Mouse (Mus musculus): Measurements from ENCODE around the gene Atp8b2. TPM values are rescaled to one million over a fixed set of nuclear protein-coding genes. Genes with fewer than 3 reads are reported as not detected.
A peak's percentile ranks its signal among the peaks of the same experiment; 100 is the strongest.

The Atp8b2 gene
- total and polyA plus RNA-seq, 3 experiments: 33.2 to 44.4 (median 35.8) TPM

GRCm38 (mm10) chr3:89965972-89966371 is 2.7 kb upstream of the Atp8b2 start:
- in situ Hi-C loops (cut with MboI; ENCODE audit: low pct_ligation_motif_present, low pct_unique_long_range_greater_than_20kb, low sequenced_read_pairs): loop anchor here (10.0 to 25.0 kb wide), 2 partner anchors 109 to 179 kb away; partner anchors contain the start of gene Tpm3
- Histone ChIP-seq H3K9me3 (replicated peaks; ENCODE audit: low read length) (no peaks in the 10 kb centered on the region), H3K27me3 (replicated peaks) (no peaks in the 10 kb centered on the region), H3K27ac (ENCODE audit: insufficient read depth, low read depth) (no peak overlapping the region), H3K36me3 (replicated peaks in 1 of 2; ENCODE audit: control insufficient read depth in 1 of 2, insufficient read depth in 1 of 2, low read length in 1 of 2) (peaks cover 0 to 17% of the 10 kb centered on the region in 2 experiments), H3K4me2 (ENCODE audit: insufficient read depth, low read depth, poor library complexity, severe bottlenecking) (no peak overlapping the region), H3K4me3 (replicated peaks in 1 of 3; ENCODE audit: low read depth in 2 of 3, low read length in 2 of 3, poor library complexity in 1 of 3) (no peak overlapping the region), H3K4me1 (ENCODE audit: control insufficient read depth in 1 of 2, insufficient read depth in 2 of 2) (peaks cover 9 to 41% of the 10 kb centered on the region in 2 experiments; a peak in 3 of 4 replicates), H3K9ac (ENCODE audit: insufficient read depth, low read depth) (no peak overlapping the region), H3K79me2 (replicated peaks; ENCODE audit: control insufficient read depth, extremely low read depth, insufficient read depth, poor library complexity, severe bottlenecking) (peaks cover 21% of the 10 kb centered on the region)
- 0 out of 2 replicates have a peak, but pooled peaks have one; percentile 13 for TF ChIP-seq POLR2A (IDR thresholded peaks at IDR 0.05; ENCODE audit: low read depth, low read length)
- TF ChIP-seq ZNF384 (IDR thresholded peaks at IDR 0.05; ENCODE audit: low read depth, low read length): no peak
- TF ChIP-seq HCFC1 (IDR thresholded peaks at IDR 0.05; ENCODE audit: low read depth, low read length): no peak
- TF ChIP-seq KAT2A (IDR thresholded peaks at IDR 0.05; ENCODE audit: insufficient replicate concordance, low read length): no peak
- no peak for TF ChIP-seq CHD2 (IDR thresholded peaks at IDR 0.05; ENCODE audit: low read length)
- no peak for DNase-seq (ENCODE audit: extremely low read depth)
- dilution Hi-C loops (cut with MboI; ENCODE audit: extremely low pct_ligation_motif_present, extremely low pct_unique_long_range_greater_than_20kb, low sequenced_read_pairs): no loop called here

- in situ Hi-C loops (cut with MboI; ENCODE audit: low pct_ligation_motif_present, low pct_unique_long_range_greater_than_20kb, low sequenced_read_pairs): loop anchor here (10.0 to 25.0 kb wide), 2 partner anchors 109 to 178 kb away; partner anchors contain the start of gene Tpm3
Measured at GRCm38 (mm10) chr3:89965557-89965956, 2.2 kb upstream of the Atp8b2 start.

GRCm38 (mm10) chr3:89963926-89964739 is 825 bp upstream of the Atp8b2 start:
- H3K36me3 ChIP-seq (replicated peaks in 1 of 2; ENCODE audit: control insufficient read depth in 1 of 2, insufficient read depth in 1 of 2, low read length in 1 of 2): peaks cover 0 to 22% of the 10 kb centered on the region in 2 experiments
- dilution Hi-C loops (cut with MboI; ENCODE audit: extremely low pct_ligation_motif_present, extremely low pct_unique_long_range_greater_than_20kb, low sequenced_read_pairs): no loop called here
- no peak overlapping the region for H3K27ac ChIP-seq (ENCODE audit: insufficient read depth, low read depth)
- peaks cover 13 to 55% of the 10 kb centered on the region in 2 experiments for H3K4me1 ChIP-seq (ENCODE audit: control insufficient read depth in 1 of 2, insufficient read depth in 2 of 2)
- H3K9ac ChIP-seq (ENCODE audit: insufficient read depth, low read depth): peak overlapping the region; percentile 83
- peak overlapping the region; percentile 85 for H3K4me2 ChIP-seq (ENCODE audit: insufficient read depth, low read depth, poor library complexity, severe bottlenecking)
- H3K9me3 ChIP-seq (replicated peaks; ENCODE audit: low read length): no peaks in the 10 kb centered on the region
- H3K27me3 ChIP-seq (replicated peaks): no peaks in the 10 kb centered on the region
- peaks cover 28% of the 10 kb centered on the region for H3K79me2 ChIP-seq (replicated peaks; ENCODE audit: control insufficient read depth, extremely low read depth, insufficient read depth, poor library complexity, severe bottlenecking)
- H3K4me3 ChIP-seq (replicated peaks in 1 of 3; ENCODE audit: low read depth in 2 of 3, low read length in 2 of 3, poor library complexity in 1 of 3): peak overlapping the region; percentile 73 to 94 (median 89)
- DNase-seq (ENCODE audit: extremely low read depth): peak; percentile 79
- in situ Hi-C loops (cut with MboI; ENCODE audit: low pct_ligation_motif_present, low pct_unique_long_range_greater_than_20kb, low sequenced_read_pairs): loop anchor here (10.0 to 25.0 kb wide), 2 partner anchors 111 to 177 kb away; partner anchors contain the start of gene Tpm3
- TF ChIP-seq SIN3A (IDR thresholded peaks at IDR 0.05; ENCODE audit: low read length) (peak; percentile 48), CTCF (conservative IDR thresholded peaks at IDR 0.05 in 1 of 2, IDR thresholded peaks at IDR 0.05 in 1 of 2; ENCODE audit: low read depth in 2 of 2, low read length in 2 of 2) (peak; percentile 72 to 82), ZNF384 (IDR thresholded peaks at IDR 0.05; ENCODE audit: low read depth, low read length) (peak; percentile 32; the same call in 1 of the 2 replicates), MAX (IDR thresholded peaks at IDR 0.05; ENCODE audit: low read length) (peak; percentile 26; the same call in 1 of the 2 replicates), RAD21 (IDR thresholded peaks at IDR 0.05; ENCODE audit: low read depth, low read length) (peak; percentile 55), MAZ (IDR thresholded peaks at IDR 0.05; ENCODE audit: low read depth, low read length) (peak; percentile 70; the same call in 1 of the 2 replicates), MXI1 (IDR thresholded peaks at IDR 0.05; ENCODE audit: low read depth, low read length) (peak; percentile 52; the same call in 1 of the 2 replicates), NRF1 (IDR thresholded peaks at IDR 0.05; ENCODE audit: low read depth, low read length) (no peak), KAT2A (IDR thresholded peaks at IDR 0.05; ENCODE audit: insufficient replicate concordance, low read length) (no peak), MAFK (IDR thresholded peaks at IDR 0.05; ENCODE audit: insufficient replicate concordance, low read length) (no peak), RCOR1 (conservative IDR thresholded peaks at IDR 0.05; ENCODE audit: low read depth, low read length) (no peak), BHLHE40 (IDR thresholded peaks at IDR 0.05; ENCODE audit: low read depth, low read length) (no peak), SMC3 (IDR thresholded peaks at IDR 0.05; ENCODE audit: low read depth, low read length) (peak; percentile 84), IRF4 (IDR thresholded peaks at IDR 0.05; ENCODE audit: low read depth, low read length) (peak; percentile 62), MEF2A (IDR thresholded peaks at IDR 0.05; ENCODE audit: borderline replicate concordance, low read depth, low read length) (no peak), NELFE (IDR thresholded peaks at IDR 0.05; ENCODE audit: low read depth, low read length) (0 out of 2 replicates have a peak, but pooled peaks have one; percentile 26), HCFC1 (IDR thresholded peaks at IDR 0.05; ENCODE audit: low read depth, low read length) (no peak), JUN (IDR thresholded peaks at IDR 0.05; ENCODE audit: insufficient read depth, low read depth, low read length) (no peak)

More at GRCm38 (mm10) chr3:89965557-89965956, 2.2 kb upstream of the Atp8b2 start:
- Histone ChIP-seq H3K9ac (ENCODE audit: insufficient read depth, low read depth) (no peak overlapping the region), H3K36me3 (replicated peaks in 1 of 2; ENCODE audit: control insufficient read depth in 1 of 2, insufficient read depth in 1 of 2, low read length in 1 of 2) (peaks cover 0 to 17% of the 10 kb centered on the region in 2 experiments), H3K4me1 (ENCODE audit: control insufficient read depth in 1 of 2, insufficient read depth in 2 of 2) (peaks cover 9 to 44% of the 10 kb centered on the region in 2 experiments; a peak in 3 of 4 replicates), H3K4me2 (ENCODE audit: insufficient read depth, low read depth, poor library complexity, severe bottlenecking) (no peak overlapping the region), H3K79me2 (replicated peaks; ENCODE audit: control insufficient read depth, extremely low read depth, insufficient read depth, poor library complexity, severe bottlenecking) (peaks cover 21% of the 10 kb centered on the region), H3K27me3 (replicated peaks) (no peaks in the 10 kb centered on the region), H3K9me3 (replicated peaks; ENCODE audit: low read length) (no peaks in the 10 kb centered on the region), H3K27ac (ENCODE audit: insufficient read depth, low read depth) (no peak overlapping the region), H3K4me3 (replicated peaks in 1 of 3; ENCODE audit: low read depth in 2 of 3, low read length in 2 of 3, poor library complexity in 1 of 3) (no peak overlapping the region)
- dilution Hi-C loops (cut with MboI; ENCODE audit: extremely low pct_ligation_motif_present, extremely low pct_unique_long_range_greater_than_20kb, low sequenced_read_pairs): no loop called here
- no peak for DNase-seq (ENCODE audit: extremely low read depth)
- TF ChIP-seq MAFK (IDR thresholded peaks at IDR 0.05; ENCODE audit: insufficient replicate concordance, low read length): no peak
- no peak for TF ChIP-seq ETS1 (conservative IDR thresholded peaks at IDR 0.05; ENCODE audit: low read depth, low read length)
- no peak for TF ChIP-seq POLR2AphosphoS2 (IDR thresholded peaks at IDR 0.05; ENCODE audit: low read depth, low read length)
- TF ChIP-seq EP300 (IDR thresholded peaks at IDR 0.05; ENCODE audit: low read length): no peak
- no peak for TF ChIP-seq USF1 (IDR thresholded peaks at IDR 0.05; ENCODE audit: low read depth, low read length)

Data from CH12.LX (cell line).